Mouse (Mus musculus): ENCODE data around the gene Pfdn6.
"Not testable (repeated sequence)": the region's sequence is repeated elsewhere in the genome, so short reads cannot be mapped to it uniquely, and the experiment has no call there.

The Pfdn6 gene

DNA sequence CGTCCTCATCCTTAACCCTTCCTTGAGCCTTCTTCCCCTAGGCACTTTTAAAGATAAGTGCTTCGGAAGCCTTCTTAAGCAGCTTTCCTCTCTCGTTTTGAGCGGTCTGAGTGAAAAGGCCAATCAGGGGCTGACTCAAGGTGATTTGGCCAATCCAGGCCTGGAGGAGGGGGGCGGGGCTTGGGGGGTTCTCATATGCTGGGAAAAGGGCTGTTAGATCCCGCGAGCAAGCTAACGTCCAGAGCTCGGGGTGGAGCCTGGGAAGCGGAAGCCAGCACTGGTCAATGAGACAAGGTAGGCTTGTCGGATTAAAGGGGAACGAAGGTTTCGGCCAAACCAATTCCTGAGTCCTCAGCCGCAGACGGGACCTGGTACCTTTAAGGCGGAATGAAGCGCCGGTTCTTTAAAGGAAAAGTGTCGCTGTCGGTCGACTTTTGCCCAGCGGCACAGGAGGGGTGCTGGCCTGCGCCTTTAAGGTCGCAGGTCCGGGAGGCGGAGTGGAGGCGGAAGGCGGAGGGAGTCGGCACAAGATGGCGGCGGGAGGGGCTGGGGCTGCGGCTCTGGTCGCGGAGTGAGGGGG lies 24.4 kb downstream of the Pfdn6 start, which contains the start of the genes Tapbp and Zbtb22:
Gene Tapbp (plus strand): TSS at position 229 of the 580 bp plus-strand sequence.
Gene Zbtb22 (plus strand): TSS at position 234 of the 580 bp plus-strand sequence.
- DNase-seq (ENCODE audit: low read depth, low spot score), result peak; percentile 97

- no peak for DNase-seq (ENCODE audit: low read depth, low spot score)
These were observed 25.2 kb downstream of the Pfdn6 start for GRCm38 (mm10) chr17:33914969-33915391.

DNA sequence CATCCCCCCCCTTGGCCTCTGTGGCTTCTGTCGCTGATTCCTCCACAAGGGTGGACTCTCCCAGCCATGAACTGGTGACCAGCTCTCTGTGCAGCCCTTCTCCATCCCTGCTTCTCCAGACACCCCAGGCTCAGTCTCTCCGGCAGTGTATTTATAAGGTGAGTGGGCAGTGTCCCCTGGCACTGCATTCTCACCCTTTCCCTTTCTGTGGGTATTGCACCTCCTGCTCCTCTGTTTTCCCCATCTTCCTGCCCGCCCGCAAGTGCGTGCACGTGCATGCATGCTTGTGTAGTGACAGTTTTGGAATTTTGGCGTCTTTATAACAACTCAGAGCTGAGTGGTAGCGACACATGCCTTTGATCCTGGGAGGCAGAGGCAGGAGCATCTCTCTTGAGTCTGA lies 26.2 kb downstream of the Pfdn6 start:
- DNase-seq (ENCODE audit: low read depth, low spot score), result no peak

DNA sequence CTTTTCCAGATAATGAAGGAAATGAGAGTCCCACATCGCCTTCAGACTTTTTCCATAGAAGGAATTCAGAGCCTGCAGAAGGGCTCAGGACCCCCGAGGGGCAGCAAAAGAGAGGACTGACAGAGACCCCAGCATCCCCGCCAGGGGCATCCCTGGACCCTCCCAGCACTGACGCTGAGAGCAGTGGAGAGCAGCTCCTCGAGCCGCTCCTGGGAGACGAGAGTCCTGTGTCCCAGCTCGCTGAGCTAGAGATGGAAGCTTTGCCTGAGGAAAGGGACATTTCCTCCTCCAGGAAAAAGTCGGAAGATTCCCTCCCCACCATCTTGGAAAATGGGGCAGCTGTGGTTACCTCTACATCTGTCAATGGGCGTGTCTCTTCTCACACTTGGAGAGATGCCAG lies 26.9 kb downstream of the Pfdn6 start:
- no peak for DNase-seq (ENCODE audit: low read depth, low spot score)

DNA sequence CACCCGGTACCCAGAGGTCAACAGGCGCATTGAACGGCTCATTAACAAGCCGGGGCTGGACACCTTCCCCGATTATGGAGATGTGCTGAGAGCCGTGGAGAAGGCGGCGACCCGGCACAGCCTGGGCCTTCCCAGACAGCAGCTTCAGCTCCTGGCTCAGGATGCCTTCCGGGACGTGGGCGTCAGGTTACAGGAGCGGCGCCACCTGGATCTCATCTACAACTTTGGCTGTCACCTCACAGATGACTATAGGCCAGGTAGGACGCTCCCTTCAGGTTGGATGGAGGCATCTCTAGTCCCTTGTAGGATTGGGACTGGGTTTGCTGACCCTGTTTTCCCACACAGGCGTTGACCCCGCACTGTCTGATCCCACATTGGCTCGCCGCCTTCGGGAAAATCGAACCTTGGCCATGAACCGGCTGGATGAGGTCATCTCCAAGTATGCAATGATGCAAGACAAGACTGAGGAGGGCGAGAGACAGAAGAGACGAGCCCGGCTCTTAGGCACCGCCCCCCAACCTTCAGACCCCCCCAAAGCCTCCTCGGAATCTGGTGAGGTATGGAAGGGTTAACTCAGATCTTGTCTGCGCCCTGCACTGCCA lies 28.2 kb downstream of the Pfdn6 start:
- DNase-seq (ENCODE audit: low read depth, low spot score), result no peak

DNA sequence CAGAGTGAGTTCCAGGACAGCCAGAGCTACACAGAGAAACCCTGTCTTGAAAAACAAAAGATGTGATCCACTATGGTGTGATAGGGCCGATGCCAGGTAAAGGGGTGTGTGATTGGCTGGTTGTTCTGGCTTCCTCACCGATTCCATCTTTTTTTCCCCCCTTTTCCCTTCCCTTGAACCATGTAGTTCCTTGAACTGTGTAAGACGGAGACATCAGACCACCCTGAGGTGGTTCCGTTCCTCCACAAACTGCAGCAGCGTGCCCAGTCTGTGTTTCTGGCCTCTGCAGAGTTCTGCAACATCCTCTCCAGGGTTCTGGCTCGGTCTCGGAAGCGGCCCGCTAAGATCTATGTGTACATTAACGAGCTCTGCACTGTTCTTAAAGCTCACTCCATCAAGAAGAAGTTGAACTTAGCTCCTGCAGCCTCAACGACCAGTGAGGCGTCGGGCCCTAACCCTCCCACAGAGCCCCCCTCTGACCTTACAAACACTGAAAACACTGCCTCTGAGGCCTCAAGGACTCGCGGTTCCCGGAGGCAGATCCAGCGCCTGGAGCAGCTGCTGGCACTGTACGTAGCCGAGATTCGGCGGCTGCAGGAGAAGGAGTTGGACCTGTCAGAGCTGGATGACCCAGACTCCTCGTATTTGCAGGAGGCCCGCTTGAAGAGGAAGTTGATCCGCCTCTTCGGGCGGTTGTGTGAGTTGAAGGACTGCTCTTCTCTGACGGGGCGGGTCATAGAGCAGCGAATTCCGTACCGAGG lies 28.9 kb downstream of the Pfdn6 start:
- DNase-seq (ENCODE audit: low read depth, low spot score), result no peak

- no peak for DNase-seq (ENCODE audit: low read depth, low spot score)
These were observed 29.6 kb downstream of the Pfdn6 start for GRCm38 (mm10) chr17:33910346-33911051.

GRCm38 (mm10) chr17:33909869-33910250 lies 30.3 kb downstream of the Pfdn6 start:
- no peak for DNase-seq (ENCODE audit: low read depth, low spot score)

DNA sequence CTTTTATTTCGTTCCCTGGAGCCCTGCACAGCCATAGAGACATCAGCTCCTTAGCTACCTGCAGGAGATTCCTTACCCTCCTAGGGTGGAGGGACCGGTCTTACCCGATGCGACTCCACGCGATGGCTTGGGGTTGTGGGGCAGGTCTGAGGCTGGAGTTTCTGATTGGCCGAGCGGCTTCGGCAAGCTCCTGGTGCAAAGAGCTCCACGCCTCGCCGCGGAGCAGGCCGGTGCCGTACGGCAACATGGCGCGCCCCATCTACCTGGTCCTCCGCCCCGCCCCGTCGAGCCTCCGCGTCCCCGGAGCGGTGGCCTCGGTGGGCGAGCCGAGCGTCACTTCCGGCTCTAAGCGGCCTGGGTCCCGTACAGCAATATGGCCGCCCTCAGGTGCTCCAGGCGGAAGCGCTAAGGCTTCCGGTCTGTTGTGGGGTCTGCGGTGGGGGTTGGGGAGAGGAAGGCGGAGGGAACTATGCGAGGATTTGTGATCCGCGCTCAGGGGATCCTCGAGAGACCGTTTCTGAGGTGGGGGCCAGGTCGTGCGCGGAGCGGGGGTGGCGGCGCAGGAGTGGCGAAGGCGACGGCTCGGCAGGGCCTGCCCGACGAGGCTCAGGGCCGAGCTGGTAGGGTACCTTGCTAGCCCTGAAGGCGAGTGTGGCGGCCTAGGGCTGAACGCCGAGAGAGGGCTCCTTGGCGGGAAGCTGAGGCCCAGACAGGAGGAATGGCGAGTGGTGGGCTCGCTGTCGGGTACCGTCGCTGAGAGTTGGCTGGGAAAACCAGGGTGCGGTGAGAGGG lies 30.9 kb downstream of the Pfdn6 start, which contains the start of gene Daxx:
Gene Daxx (plus strand): TSS at position 338 of the 792 bp plus-strand sequence.
- peak; percentile 96 for DNase-seq (ENCODE audit: low read depth, low spot score)

DNA sequence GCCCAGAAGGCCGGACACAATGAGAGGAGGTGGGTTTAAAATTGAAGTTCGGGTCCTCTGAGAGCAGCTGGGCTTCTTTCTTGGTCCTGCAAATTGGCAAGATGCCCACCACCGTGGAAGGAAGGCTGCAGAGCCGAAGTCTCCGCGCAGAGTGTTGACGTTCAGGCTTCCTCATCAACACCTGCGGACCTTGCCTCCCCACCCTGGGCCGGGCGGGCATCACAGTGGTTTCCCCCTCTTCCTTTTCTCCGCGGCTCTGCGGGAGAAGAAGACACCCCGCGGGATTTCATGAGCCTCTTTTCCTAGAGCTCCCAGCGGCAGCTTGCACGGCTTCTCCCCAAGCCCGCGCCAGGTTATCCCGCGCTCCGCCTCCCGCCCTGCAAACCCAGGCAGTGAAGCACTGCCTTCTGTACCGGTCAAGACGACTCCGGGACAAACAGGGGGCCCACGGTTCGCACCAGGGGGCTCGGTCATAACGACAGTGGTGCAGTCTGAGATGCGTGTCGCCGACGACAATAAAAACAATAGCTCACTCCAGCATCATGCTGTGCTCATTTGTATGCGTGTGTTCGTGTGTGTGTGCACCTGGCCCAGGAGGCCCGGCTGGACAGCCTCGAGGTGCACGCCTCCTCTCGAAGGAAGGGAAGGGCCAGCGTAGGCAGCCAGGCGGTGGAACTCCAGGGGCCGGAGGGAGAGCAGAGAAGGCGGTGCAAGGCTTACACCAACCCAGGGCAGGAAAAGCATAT lies 31.6 kb downstream of the Pfdn6 start:
- no peak for DNase-seq (ENCODE audit: low read depth, low spot score)

DNA sequence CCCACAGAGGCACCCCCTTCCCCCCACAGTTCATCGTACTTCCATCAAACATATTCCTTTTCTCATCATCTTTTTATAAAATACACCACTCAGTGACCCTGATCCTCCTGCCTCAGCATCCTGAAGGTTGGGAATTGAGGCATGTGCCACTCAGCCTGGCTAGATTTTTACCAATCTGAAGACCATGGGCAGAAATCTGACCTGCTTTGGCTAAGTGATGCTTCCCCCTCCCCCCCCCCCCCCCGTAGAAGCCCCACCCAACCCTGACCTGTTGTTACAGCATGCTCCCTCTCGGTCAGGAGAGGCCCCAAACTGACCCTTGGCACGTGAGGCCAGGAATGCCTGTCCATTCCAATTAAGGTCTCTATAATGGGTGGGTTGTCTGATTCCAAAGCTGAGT lies 35.3 kb downstream of the Pfdn6 start, which contains the start of gene Platr17:
Gene Platr17 (plus strand): TSS at position 301 of the 400 bp plus-strand sequence.
- not testable (repeated sequence) for DNase-seq (ENCODE audit: low read depth, low spot score)

- DNase-seq (ENCODE audit: low read depth, low spot score), result not testable (repeated sequence)
These were observed 36.1 kb downstream of the Pfdn6 start for GRCm38 (mm10) chr17:33903911-33904651.

DNA sequence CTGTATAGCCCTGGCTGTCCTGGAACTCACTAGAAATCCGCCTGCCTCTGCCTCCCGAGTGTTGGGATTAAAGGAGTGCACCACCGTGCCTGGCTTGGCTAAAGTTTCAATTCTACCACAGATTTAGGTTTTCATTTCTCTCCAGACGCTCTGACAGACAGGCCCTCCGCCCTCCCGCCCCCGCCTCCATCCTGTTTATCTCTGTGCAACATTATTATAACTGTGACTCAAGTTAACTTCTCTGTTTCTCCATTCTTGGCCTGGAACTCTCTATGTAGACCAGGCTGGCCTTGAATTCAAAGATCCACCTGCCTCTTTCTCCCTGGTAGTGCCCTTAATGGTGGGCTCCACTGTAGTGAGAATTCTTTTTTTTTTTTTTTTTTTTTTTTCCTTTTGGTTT lies 37.7 kb downstream of the Pfdn6 start:
- DNase-seq (ENCODE audit: low read depth, low spot score), result no peak

DNA sequence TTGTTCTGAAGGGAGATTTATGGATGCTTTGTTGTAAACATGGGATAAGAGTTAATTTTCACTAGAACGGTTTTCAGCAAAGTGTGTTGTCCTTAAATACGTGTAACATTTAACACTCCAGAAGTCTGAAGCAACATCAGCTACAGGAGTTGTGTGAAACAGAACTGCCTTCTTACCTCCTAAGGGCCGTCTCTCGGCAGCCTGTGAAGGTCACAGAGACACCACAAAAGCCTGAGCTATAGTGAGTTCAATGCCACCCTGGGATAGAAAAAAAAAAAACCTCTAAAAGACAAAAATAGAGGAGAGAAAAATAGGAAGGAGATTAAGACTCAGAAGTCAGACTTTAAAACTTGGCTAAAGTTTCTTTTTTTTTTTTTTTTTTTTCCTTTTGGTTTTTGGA lies 38.1 kb downstream of the Pfdn6 start:
- no peak for DNase-seq (ENCODE audit: low read depth, low spot score)

DNA sequence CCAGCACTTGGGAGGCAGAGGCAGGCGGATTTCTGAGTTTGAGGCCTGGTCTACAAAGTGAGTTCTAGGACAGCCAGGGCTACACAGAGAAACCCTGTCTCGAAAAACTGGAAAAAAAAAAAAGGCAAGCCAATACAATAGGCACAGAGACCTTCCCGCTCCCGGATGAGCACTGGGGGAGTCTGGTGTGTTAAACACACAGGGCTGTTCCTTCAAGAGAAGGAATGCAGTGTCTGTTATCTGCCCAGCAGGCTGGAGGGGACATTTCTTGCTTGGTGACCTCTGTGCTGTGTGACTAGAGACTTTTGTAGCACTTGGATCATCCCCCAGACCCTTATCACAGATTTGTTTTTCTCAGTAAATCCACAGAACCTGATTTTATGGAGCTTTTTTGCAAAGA lies 38.5 kb downstream of the Pfdn6 start:
- DNase-seq (ENCODE audit: low read depth, low spot score), result no peak

DNA sequence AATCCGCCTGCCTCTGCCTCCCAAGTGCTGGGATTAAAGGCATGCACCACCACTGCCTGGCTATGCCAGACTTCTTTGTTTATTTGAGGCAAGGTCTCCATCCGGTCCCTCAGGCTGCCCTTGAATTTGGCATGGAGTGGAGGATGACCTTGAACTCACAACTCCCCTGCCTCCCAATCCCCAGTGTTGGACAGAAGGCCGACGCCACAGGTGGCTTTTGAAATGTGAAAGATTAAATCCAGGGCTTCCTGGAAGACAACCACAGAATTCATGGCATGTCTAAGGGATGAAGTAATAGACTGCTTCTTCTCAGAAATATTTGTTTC lies 39.2 kb downstream of the Pfdn6 start:
- no peak for DNase-seq (ENCODE audit: low read depth, low spot score)

DNA sequence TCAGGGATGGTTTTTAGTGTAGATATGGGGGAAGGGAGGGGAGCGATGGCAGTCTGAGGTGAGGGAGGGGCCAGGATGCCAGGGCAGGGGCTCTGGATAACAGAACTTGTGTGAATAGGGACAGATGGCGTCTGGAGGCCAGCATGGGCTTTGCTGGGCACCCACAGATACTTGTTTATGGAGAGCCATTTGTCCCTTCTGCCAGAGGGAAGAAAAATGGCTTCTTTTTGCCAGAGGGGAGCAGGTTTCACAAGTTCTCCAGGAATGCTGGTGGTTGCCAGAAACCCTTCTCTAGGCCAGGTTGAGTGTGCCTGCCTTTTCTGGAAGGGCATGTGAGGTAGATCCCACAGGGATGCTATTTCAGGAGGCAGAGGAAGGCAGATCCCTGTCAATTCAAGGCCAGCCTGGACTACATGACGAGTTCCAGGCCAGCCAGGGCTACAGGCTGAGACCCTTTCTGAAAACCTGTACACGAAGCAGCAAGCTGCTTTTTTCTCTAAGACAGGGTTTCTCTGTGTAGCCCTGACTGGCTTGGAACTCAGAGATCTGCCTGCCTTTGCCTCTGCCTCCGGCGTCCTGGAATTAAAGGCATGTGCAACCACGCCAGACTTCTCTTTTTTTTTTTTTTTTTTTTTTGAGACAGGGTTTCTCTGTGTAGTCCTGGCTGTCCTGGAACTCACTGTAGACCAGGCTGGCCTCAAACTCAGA lies 39.7 kb downstream of the Pfdn6 start:
- DNase-seq (ENCODE audit: low read depth, low spot score), result no peak

- DNase-seq (ENCODE audit: low read depth, low spot score), result no peak
These were observed 40.5 kb downstream of the Pfdn6 start for GRCm38 (mm10) chr17:33899642-33900041.

GRCm38 (mm10) chr17:33898193-33898592 lies 42.0 kb downstream of the Pfdn6 start:
- not testable (repeated sequence) for DNase-seq (ENCODE audit: low read depth, low spot score)
